ENCODE assay signal across 24 mouse cellular contexts in the genomic region with DNA sequence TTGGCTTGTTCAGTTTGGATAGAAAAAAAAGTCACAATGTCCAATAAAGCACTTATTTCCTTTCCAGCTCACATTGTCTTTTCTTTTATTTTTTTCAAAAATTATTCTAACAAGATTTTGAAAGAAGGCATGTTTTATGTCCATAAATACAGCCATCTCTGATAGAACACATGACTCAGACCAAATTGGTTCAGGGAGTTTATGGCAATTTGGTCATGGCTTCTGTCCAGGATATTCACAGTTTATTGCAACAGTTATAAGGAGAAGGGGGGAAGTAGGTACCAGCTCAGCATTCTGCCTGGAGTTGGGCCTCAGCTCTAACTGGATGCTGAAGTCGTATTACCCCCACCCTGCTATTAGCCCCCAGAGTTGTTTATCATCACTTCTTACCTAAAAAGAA.
"Had no signal": no experiment of that assay in that cellular context is flagged by ENCODE, and none has a peak within 500 bp of the region (broad histone marks: within the 10 kb centered on the region; RNA-seq: fewer than 3 reads in every experiment).

No protein-coding gene starts in this region.

- H3K9ac ChIP-seq: heart, embryonic 13.5 days; heart, embryonic 15.5 days; hindbrain, embryonic 13.5 days; hindbrain, embryonic 15.5 days; intestine, embryonic 15.5 days; kidney, embryonic 15.5 days; limb, embryonic 15.5 days; liver, embryonic 12.5 days; liver, embryonic 14.5 days had no signal

- H3K36me3 ChIP-seq: heart, embryonic 10.5 days; heart, embryonic 13.5 days; heart, embryonic 15.5 days; hindbrain, embryonic 13.5 days; hindbrain, embryonic 15.5 days; intestine, embryonic 15.5 days; kidney, embryonic 15.5 days; limb, embryonic 15.5 days; liver, embryonic 12.5 days had no signal

- H3K27ac ChIP-seq: heart, embryonic 10.5 days; heart, embryonic 13.5 days; heart, embryonic 15.5 days; hindbrain, embryonic 13.5 days; hindbrain, embryonic 15.5 days; hindbrain, postnatal 0 days; intestine, embryonic 15.5 days; kidney, embryonic 15.5 days; kidney, postnatal 0 days; layer of hippocampus, adult 2 months; left cerebral cortex, adult 2 months; limb, embryonic 15.5 days; liver, embryonic 12.5 days; liver, embryonic 14.5 days had no signal

- H3K4me3 ChIP-seq: heart, embryonic 10.5 days; heart, embryonic 13.5 days; heart, embryonic 15.5 days; hindbrain, embryonic 13.5 days; hindbrain, embryonic 15.5 days; intestine, embryonic 15.5 days; kidney, embryonic 15.5 days; layer of hippocampus, adult 2 months; left cerebral cortex, adult 2 months; limb, embryonic 15.5 days; liver, embryonic 12.5 days had no signal

- ATAC-seq: hindbrain, postnatal 0 days; intestine, embryonic 15.5 days; liver, embryonic 12.5 days had no signal

- H3K27me3 ChIP-seq: heart, embryonic 13.5 days; heart, embryonic 15.5 days; hindbrain, embryonic 13.5 days; hindbrain, embryonic 15.5 days; intestine, embryonic 15.5 days; kidney, embryonic 15.5 days; limb, embryonic 15.5 days; liver, embryonic 12.5 days had no signal

- DNase-seq: gastrocnemius, postnatal 14 days; gastrocnemius, postnatal 36 days; heart, adult 18-20 months; heart, postnatal 14 days; heart, postnatal 36 days; kidney, adult 11 months; kidney, adult 2 months; kidney, adult 9 months; kidney, postnatal 25 days; kidney, postnatal 4 days had no signal

- H3K4me2 ChIP-seq: heart, embryonic 13.5 days; heart, embryonic 15.5 days; hindbrain, embryonic 13.5 days; hindbrain, embryonic 15.5 days; intestine, embryonic 15.5 days; kidney, embryonic 15.5 days; limb, embryonic 15.5 days; liver, embryonic 12.5 days had no signal

- H3K4me1 ChIP-seq: heart, embryonic 15.5 days; hindbrain, embryonic 13.5 days; hindbrain, embryonic 15.5 days; intestine, embryonic 15.5 days; liver, embryonic 12.5 days had no signal

- H3K9me3 ChIP-seq: heart, embryonic 10.5 days; heart, embryonic 13.5 days; heart, embryonic 15.5 days; hindbrain, embryonic 13.5 days; hindbrain, embryonic 15.5 days; intestine, embryonic 15.5 days; kidney, embryonic 15.5 days; limb, embryonic 15.5 days; liver, embryonic 12.5 days had no signal
